Mouse (Mus musculus) embryonic facial prominence, embryonic 11.5 days (tissue): ENCODE results near the gene Lrrc8e. TPM values are rescaled to one million over a fixed set of nuclear protein-coding genes. Genes with fewer than 3 reads are reported as not detected.
"Not testable (repeated sequence)": the region's sequence is repeated elsewhere in the genome, so short reads cannot be mapped to it uniquely, and the experiment has no call there.

Source experiments
- ATAC-seq: fragments of 200-750 bp; cut with Nextera tagmentation; replicated peaks from 2 replicates; pipeline ENCODE4 v1.8.0; 2017; ENCODE audit warnings: low read depth; ENCODE audit not compliant: insufficient number of reproducible peaks, low FRiP score, low TSS enrichment
- DNase-seq: peaks from one replicate; pipeline ENCODE4 v3.0.0-alpha.2; 2015; ENCODE audit warnings: low spot score
- H3K27ac ChIP-seq: fragments of 300-500 bp; sonication (generic); replicated peaks from 2 replicates; pipeline ENCODE4 v1.5.1; 2014; ENCODE audit warnings: mild to moderate bottlenecking, low read depth, low read length, control low read depth
- H3K27me3 ChIP-seq: fragments of 300-500 bp; sonication (generic); 2 replicates; pipeline ENCODE4 v1.6.1; 2014; ENCODE audit warnings: mild to moderate bottlenecking, low read length, moderate library complexity, mixed read lengths; ENCODE audit not compliant: control insufficient read depth, insufficient read depth
- H3K36me3 ChIP-seq: fragments of 300-500 bp; sonication (generic); replicated peaks from 2 replicates; pipeline ENCODE4 v1.6.1; 2014; ENCODE audit warnings: low read depth, mild to moderate bottlenecking, low read length, moderate library complexity, mixed read lengths; ENCODE audit not compliant: control insufficient read depth, insufficient read depth
- H3K4me1 ChIP-seq: fragments of 300-500 bp; sonication (generic); 2 replicates; pipeline ENCODE4 v1.6.1; 2014; ENCODE audit warnings: low read length, mixed read lengths; ENCODE audit not compliant: control insufficient read depth, insufficient read depth
- H3K4me2 ChIP-seq: fragments of 300-500 bp; sonication (generic); 2 replicates; pipeline ENCODE4 v1.6.1; 2014; ENCODE audit warnings: low read depth, mild to moderate bottlenecking, control low read depth, low read length, moderate library complexity
- H3K4me3 ChIP-seq: fragments of 300-500 bp; sonication (generic); 2 replicates; pipeline ENCODE4 v1.5.1; 2014; ENCODE audit warnings: low read depth, low read length, control low read depth
- H3K9ac ChIP-seq: fragments of 300-500 bp; sonication (generic); replicated peaks from 2 replicates; pipeline ENCODE4 v1.6.1; 2014; ENCODE audit warnings: mild to moderate bottlenecking, control low read depth, low read length
- H3K9me3 ChIP-seq: fragments of 300-500 bp; sonication (generic); replicated peaks from 2 replicates; pipeline ENCODE4 v1.6.1; 2016; ENCODE audit warnings: mild to moderate bottlenecking, low read length, inconsistent platforms, mixed read lengths; ENCODE audit not compliant: control insufficient read depth
- WGBS: fragments of 180-500 bp; shearing (Covaris S2); extraction: QIAGEN DNeasy Blood & Tissue Kit; methylation state at CpG from one replicate; pipeline ENCODE4 v1.1.7; 2014; 5-methylcytosine and 5-hydroxymethylcytosine counted together
- polyA plus RNA-seq: library from polyadenylated mRNA; unstranded; fragments of >200 nt; fragmentation: Nextera tagmentation; extraction: Ambion mirVana; gene quantifications from 2 replicates; pipeline ENCODE4 v1.2.1, GENCODE M21; 2014

Gene Lrrc8e
- polyA plus RNA-seq, 1 experiment from 2014 or later = 0.32 TPM

- H3K27ac ChIP-seq = no peak overlapping the region
- H3K9ac ChIP-seq = peak overlapping the region; percentile 22; the same call in 1 of the 2 replicates
- peaks cover 6% of the 10 kb centered on the region for H3K4me1 ChIP-seq
- no peak for ATAC-seq
- WGBS = 75% methylated on average over 6 of the region's 6 CpGs
- H3K4me3 ChIP-seq = peak overlapping the region; percentile 83
- H3K9me3 ChIP-seq = no peaks in the 10 kb centered on the region
- no peaks in the 10 kb centered on the region for H3K27me3 ChIP-seq
- DNase-seq = no peak
- H3K4me2 ChIP-seq = peak overlapping the region; percentile 74; the same call in 1 of the 2 replicates
- H3K36me3 ChIP-seq = peaks cover 3% of the 10 kb centered on the region
Observed at GRCm38 (mm10) chr8:4254001-4254400, 27.4 kb downstream of the Lrrc8e start.

- not testable (repeated sequence) for DNase-seq, H3K27me3 ChIP-seq, H3K27ac ChIP-seq, H3K9me3 ChIP-seq, H3K9ac ChIP-seq, ATAC-seq, H3K4me3 ChIP-seq, H3K4me1 ChIP-seq, H3K36me3 ChIP-seq, H3K4me2 ChIP-seq
- WGBS = 94% methylated on average over 7 of the region's 7 CpGs
Observed at GRCm38 (mm10) chr8:4255471-4255870, 28.8 kb downstream of the Lrrc8e start.

DNA sequence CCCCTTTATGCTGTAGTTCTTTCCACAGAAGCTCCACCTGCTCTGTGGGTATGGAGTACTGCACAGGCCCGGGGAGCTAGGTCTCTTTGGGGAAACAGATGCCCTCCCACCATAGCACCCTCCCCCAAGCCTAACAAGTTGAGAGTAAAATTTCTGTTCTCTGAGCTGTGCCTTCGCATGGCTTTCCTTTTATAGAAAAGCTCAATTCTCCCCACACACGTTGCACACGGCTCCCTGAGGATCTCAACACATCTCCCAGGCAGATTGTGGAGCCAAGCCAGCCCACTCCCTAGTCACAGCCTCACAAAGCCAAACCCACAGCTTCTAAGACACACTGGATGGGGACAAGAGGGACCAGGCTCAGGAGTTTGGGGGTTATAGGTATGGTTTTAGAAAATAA lies 30.3 kb downstream of the Lrrc8e start:
- no peaks in the 10 kb centered on the region for H3K9me3 ChIP-seq
- no peaks in the 10 kb centered on the region for H3K4me1 ChIP-seq
- no peak overlapping the region for H3K4me3 ChIP-seq
- H3K27me3 ChIP-seq = no peaks in the 10 kb centered on the region
- H3K4me2 ChIP-seq = no peak overlapping the region
- H3K36me3 ChIP-seq = peaks cover 6% of the 10 kb centered on the region
- DNase-seq (no peak), ATAC-seq (no peak)
- H3K27ac ChIP-seq = no peak overlapping the region
- WGBS = 79% methylated on average over 4 of the region's 4 CpGs
- H3K9ac ChIP-seq = no peak overlapping the region

DNA sequence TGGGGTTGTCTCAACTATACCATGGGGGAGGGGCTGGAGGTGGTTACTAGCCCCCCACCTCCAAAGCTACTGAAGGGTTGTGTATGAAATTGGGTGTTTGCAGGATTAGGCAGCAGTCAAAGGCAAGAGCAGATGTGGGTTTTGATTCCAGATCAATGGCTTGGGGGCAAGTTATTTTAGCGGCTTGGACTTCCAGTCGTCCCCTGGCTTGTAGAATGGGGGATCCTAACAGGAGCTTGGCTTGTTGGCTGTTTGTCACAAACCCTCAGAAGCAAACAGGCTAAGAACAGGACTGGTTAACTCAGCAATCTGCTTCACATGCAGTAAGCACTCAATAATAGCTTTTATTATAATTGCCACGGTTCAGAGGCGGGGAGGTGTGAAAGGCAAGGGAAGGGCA lies 30.7 kb downstream of the Lrrc8e start:
- Histone ChIP-seq H3K36me3 (peaks cover 6% of the 10 kb centered on the region), H3K4me3 (peak overlapping the region; percentile 88; the same call in 1 of the 2 replicates), H3K4me1 (no peaks in the 10 kb centered on the region), H3K27ac (no peak overlapping the region), H3K27me3 (no peaks in the 10 kb centered on the region), H3K9me3 (no peaks in the 10 kb centered on the region), H3K9ac (no peak overlapping the region), H3K4me2 (peak overlapping the region; percentile 74)
- DNase-seq (no peak), ATAC-seq (no peak)
- 80% methylated on average over 4 of the region's 4 CpGs for whole genome bisulfite sequencing

DNA sequence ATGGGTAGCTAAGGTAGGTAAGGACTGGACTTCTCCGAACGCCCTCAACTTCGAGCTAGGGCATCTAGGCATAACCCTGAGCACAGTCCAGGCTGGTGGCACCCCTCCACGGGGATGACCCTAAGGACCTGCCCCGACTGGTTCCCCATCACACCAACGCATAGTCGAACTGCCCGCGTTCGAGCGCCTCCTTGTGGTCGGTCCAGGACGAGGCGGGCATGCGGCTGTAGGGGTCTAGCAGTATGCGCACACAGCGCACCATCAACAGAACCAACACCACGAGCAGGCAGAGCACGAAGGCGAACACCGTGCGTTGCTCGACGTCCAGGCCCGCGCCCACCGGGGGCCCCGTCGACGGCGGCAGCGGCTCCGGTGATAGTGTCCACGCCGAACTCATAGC lies 31.6 kb downstream of the Lrrc8e start:
- no peaks in the 10 kb centered on the region for H3K27me3 ChIP-seq
- H3K4me1 ChIP-seq = no peaks in the 10 kb centered on the region
- no peaks in the 10 kb centered on the region for H3K9me3 ChIP-seq
- peak overlapping the region; percentile 88 for H3K27ac ChIP-seq
- peak; percentile 58 for ATAC-seq
- H3K4me3 ChIP-seq = peak overlapping the region; percentile 88
- peak; percentile 88 for DNase-seq
- peak overlapping the region; percentile 74 for H3K4me2 ChIP-seq
- 3% methylated on average over 35 of the region's 35 CpGs for WGBS
- H3K9ac ChIP-seq = peak overlapping the region; percentile 94
- peaks cover 6% of the 10 kb centered on the region for H3K36me3 ChIP-seq

DNA sequence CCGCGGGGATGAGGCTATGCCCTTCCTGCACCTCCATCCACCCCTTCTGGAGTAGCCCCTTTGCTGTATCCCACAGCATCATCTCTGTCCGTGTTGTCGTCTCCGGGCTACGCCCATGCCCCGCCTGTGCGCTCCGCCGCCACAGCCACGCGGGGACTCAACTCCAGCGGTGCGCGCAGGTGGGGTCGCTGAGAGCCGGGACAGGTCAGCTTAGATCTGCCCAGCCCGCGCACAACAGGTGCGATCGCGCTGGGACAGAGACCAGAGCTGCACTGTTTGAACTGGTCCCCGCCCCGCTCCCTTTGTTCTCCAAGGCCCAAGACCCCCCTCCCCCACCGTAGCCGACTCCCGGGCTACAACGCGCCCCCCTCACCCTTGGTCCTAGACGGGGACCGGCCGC lies 32.1 kb downstream of the Lrrc8e start:
- DNase-seq (peak; percentile 78), ATAC-seq (peak; percentile 77)
- H3K27me3 ChIP-seq = no peaks in the 10 kb centered on the region
- no peaks in the 10 kb centered on the region for H3K9me3 ChIP-seq
- H3K4me3 ChIP-seq = peak overlapping the region; percentile 88
- peak overlapping the region; percentile 88 for H3K27ac ChIP-seq
- no peaks in the 10 kb centered on the region for H3K4me1 ChIP-seq
- H3K36me3 ChIP-seq = peaks cover 6% of the 10 kb centered on the region
- peak overlapping the region; percentile 94 for H3K9ac ChIP-seq
- WGBS = under 1% methylated on average over 32 of the region's 32 CpGs
- peak overlapping the region; percentile 74 for H3K4me2 ChIP-seq

GRCm38 (mm10) chr8:4259125-4259804 lies 32.6 kb downstream of the Lrrc8e start, which contains the start of gene Ctxn1:
TSS of gene Ctxn1 (minus strand) at chr8:4259274.
- WGBS = 7% methylated on average over 28 of the region's 33 CpGs
- no peaks in the 10 kb centered on the region for H3K4me1 ChIP-seq
- no peaks in the 10 kb centered on the region for H3K27me3 ChIP-seq
- H3K4me2 ChIP-seq = peak within 1 kb of the TSS; percentile 74
- ATAC-seq (peak; percentile 92), DNase-seq (peak; percentile 95)
- H3K9me3 ChIP-seq = no peaks in the 10 kb centered on the region
- peaks cover 6% of the 10 kb centered on the region for H3K36me3 ChIP-seq
- peak within 1 kb of the TSS; percentile 94 for H3K9ac ChIP-seq
- H3K4me3 ChIP-seq = peak within 1 kb of the TSS; percentile 88
- H3K27ac ChIP-seq = peak within 1 kb of the TSS; percentile 88

GRCm38 (mm10) chr8:4259805-4260170 lies 33.2 kb downstream of the Lrrc8e start:
- DNase-seq (no peak), ATAC-seq (no peak)
- Histone ChIP-seq H3K4me2 (no peak overlapping the region), H3K27ac (no peak overlapping the region), H3K36me3 (peaks cover 6% of the 10 kb centered on the region), H3K4me1 (no peaks in the 10 kb centered on the region), H3K27me3 (no peaks in the 10 kb centered on the region), H3K4me3 (no peak overlapping the region), H3K9me3 (no peaks in the 10 kb centered on the region), H3K9ac (no peak overlapping the region)
- 76% methylated on average over 4 of the region's 4 CpGs for WGBS
